Mouse (Mus musculus): ENCODE data around the gene Chrnb1. TPM values are rescaled to one million over a fixed set of nuclear protein-coding genes. Genes with fewer than 3 reads are reported as not detected.

Chrnb1 gene
- polyA plus RNA-seq, 1 experiment from 2014 or later = 12.1 TPM

GRCm38 (mm10) chr11:69804652-69804940 is 8.9 kb upstream of the Chrnb1 start:
- H3K9me3 ChIP-seq (ENCODE audit: low read depth, low read length) = no peaks in the 10 kb centered on the region
- H3K4me1 ChIP-seq (ENCODE audit: insufficient read depth) = peaks cover 32% of the 10 kb centered on the region

GRCm38 (mm10) chr11:69803786-69804651 is 8.3 kb upstream of the Chrnb1 start:
- H3K27ac ChIP-seq (ENCODE audit: low read depth) = 0 out of 2 replicates have a peak overlapping the region, but pooled peaks have one; percentile 6

More at GRCm38 (mm10) chr11:69804652-69804940, 8.9 kb upstream of the Chrnb1 start:
- H3K27ac ChIP-seq (ENCODE audit: low read depth) = no peak overlapping the region
- peak; percentile 34 for DNase-seq
- H3K4me3 ChIP-seq (ENCODE audit: low read depth, low read length) = peak overlapping the region; percentile 52
- peak overlapping the region; percentile 97 for H3K4me2 ChIP-seq
- H3K36me3 ChIP-seq (ENCODE audit: insufficient read depth) = no peaks in the 10 kb centered on the region
- ATAC-seq (ENCODE audit: insufficient read depth) = no peak
- peak overlapping the region; percentile 54 for H3K9ac ChIP-seq
- H3K27me3 ChIP-seq (ENCODE audit: insufficient read depth, low read length) = peaks cover 45% of the 10 kb centered on the region
- 11% methylated on average over 12 of the region's 12 CpGs for WGBS
- TF ChIP-seq CTCF (IDR thresholded peaks at IDR 0.05; ENCODE audit: low read depth) = no peak

GRCm38 (mm10) chr11:69803328-69803727 is 7.6 kb upstream of the Chrnb1 start:
- Histone ChIP-seq H3K9me3 (ENCODE audit: low read depth, low read length) (no peaks in the 10 kb centered on the region), H3K27me3 (ENCODE audit: insufficient read depth, low read length) (peaks cover 45% of the 10 kb centered on the region)
- 3% methylated on average over 12 of the region's 12 CpGs for whole genome bisulfite sequencing

More at GRCm38 (mm10) chr11:69803786-69804651, 8.3 kb upstream of the Chrnb1 start:
- Histone ChIP-seq H3K4me2 (peak overlapping the region; percentile 97), H3K9me3 (ENCODE audit: low read depth, low read length) (no peaks in the 10 kb centered on the region), H3K4me1 (ENCODE audit: insufficient read depth) (peaks cover 38% of the 10 kb centered on the region), H3K36me3 (ENCODE audit: insufficient read depth) (no peaks in the 10 kb centered on the region), H3K27me3 (ENCODE audit: insufficient read depth, low read length) (peaks cover 45% of the 10 kb centered on the region), H3K4me3 (ENCODE audit: low read depth, low read length) (peak overlapping the region; percentile 52), H3K9ac (peak overlapping the region; percentile 54)
- ATAC-seq (ENCODE audit: insufficient read depth) = peak; percentile 62
- 2% methylated on average over 60 of the region's 60 CpGs for WGBS
- TF ChIP-seq CTCF (IDR thresholded peaks at IDR 0.05; ENCODE audit: low read depth) = peak; percentile 51
- DNase-seq = peak; percentile 88

GRCm38 (mm10) chr11:69802648-69803105 is 6.9 kb upstream of the Chrnb1 start:
- H3K27ac ChIP-seq (ENCODE audit: low read depth) = no peak overlapping the region
- H3K4me2 ChIP-seq = peak overlapping the region; percentile 97
- H3K9ac ChIP-seq = peak overlapping the region; percentile 55
- H3K4me1 ChIP-seq (ENCODE audit: insufficient read depth) = peaks cover 40% of the 10 kb centered on the region
- ATAC-seq (ENCODE audit: insufficient read depth) = peak; percentile 13; the same call in 1 of the 2 replicates
- 0% methylated on average over 32 of the region's 33 CpGs for WGBS
- peak overlapping the region; percentile 52 for H3K4me3 ChIP-seq (ENCODE audit: low read depth, low read length)
- DNase-seq = peak; percentile 88
- TF ChIP-seq CTCF (IDR thresholded peaks at IDR 0.05; ENCODE audit: low read depth) = no peak
- no peaks in the 10 kb centered on the region for H3K9me3 ChIP-seq (ENCODE audit: low read depth, low read length)
- no peaks in the 10 kb centered on the region for H3K36me3 ChIP-seq (ENCODE audit: insufficient read depth)
- H3K27me3 ChIP-seq (ENCODE audit: insufficient read depth, low read length) = peaks cover 45% of the 10 kb centered on the region

More at GRCm38 (mm10) chr11:69803328-69803727, 7.6 kb upstream of the Chrnb1 start:
- peak overlapping the region; percentile 52 for H3K4me3 ChIP-seq (ENCODE audit: low read depth, low read length)
- ATAC-seq (ENCODE audit: insufficient read depth) = peak; percentile 8; the same call in 1 of the 2 replicates
- H3K36me3 ChIP-seq (ENCODE audit: insufficient read depth) = no peaks in the 10 kb centered on the region
- DNase-seq = no peak
- no peak for TF ChIP-seq CTCF (IDR thresholded peaks at IDR 0.05; ENCODE audit: low read depth)
- H3K27ac ChIP-seq (ENCODE audit: low read depth) = 0 out of 2 replicates have a peak overlapping the region, but pooled peaks have one; percentile 12
- H3K4me1 ChIP-seq (ENCODE audit: insufficient read depth) = peaks cover 40% of the 10 kb centered on the region
- peak overlapping the region; percentile 97 for H3K4me2 ChIP-seq
- H3K9ac ChIP-seq = peak overlapping the region; percentile 54

- TF ChIP-seq CTCF (IDR thresholded peaks at IDR 0.05; ENCODE audit: low read depth) = no peak
- ATAC-seq (ENCODE audit: insufficient read depth) (no peak), DNase-seq (no peak)
- peak within 1 kb of the TSS; percentile 52 for H3K4me3 ChIP-seq (ENCODE audit: low read depth, low read length)
- under 1% methylated on average over 33 of the region's 33 CpGs for WGBS
- H3K27me3 ChIP-seq (ENCODE audit: insufficient read depth, low read length) = peaks cover 45% of the 10 kb centered on the region
- no peaks in the 10 kb centered on the region for H3K9me3 ChIP-seq (ENCODE audit: low read depth, low read length)
- peak within 1 kb of the TSS; percentile 71 for H3K27ac ChIP-seq (ENCODE audit: low read depth)
- peaks cover 40% of the 10 kb centered on the region for H3K4me1 ChIP-seq (ENCODE audit: insufficient read depth)
- peak within 1 kb of the TSS; percentile 55 for H3K9ac ChIP-seq
- peak within 1 kb of the TSS; percentile 97 for H3K4me2 ChIP-seq
- no peaks in the 10 kb centered on the region for H3K36me3 ChIP-seq (ENCODE audit: insufficient read depth)
Observed at GRCm38 (mm10) chr11:69801379-69801977, 5.7 kb upstream of the Chrnb1 start, which contains the start of gene Fgf11. Gene Fgf11 (minus strand): TSS chr11:69801857.

GRCm38 (mm10) chr11:69800392-69801197 is 4.9 kb upstream of the Chrnb1 start:
- peaks cover 43% of the 10 kb centered on the region for H3K4me1 ChIP-seq (ENCODE audit: insufficient read depth)
- under 1% methylated on average over 35 of the region's 36 CpGs for WGBS
- H3K9ac ChIP-seq = peak overlapping the region; percentile 55
- no peaks in the 10 kb centered on the region for H3K9me3 ChIP-seq (ENCODE audit: low read depth, low read length)
- peaks cover 42% of the 10 kb centered on the region for H3K27me3 ChIP-seq (ENCODE audit: insufficient read depth, low read length)
- DNase-seq (peak; percentile 85), ATAC-seq (ENCODE audit: insufficient read depth) (peak; percentile 55)
- H3K4me2 ChIP-seq = peak overlapping the region; percentile 97
- no peaks in the 10 kb centered on the region for H3K36me3 ChIP-seq (ENCODE audit: insufficient read depth)
- TF ChIP-seq CTCF (IDR thresholded peaks at IDR 0.05; ENCODE audit: low read depth) = no peak
- peak overlapping the region; percentile 52 for H3K4me3 ChIP-seq (ENCODE audit: low read depth, low read length)
- peak overlapping the region; percentile 71 for H3K27ac ChIP-seq (ENCODE audit: low read depth)

All from lung, embryonic 14.5 days (tissue).